Mouse (Mus musculus): ENCODE measurements around the gene Fads6.

DNA sequence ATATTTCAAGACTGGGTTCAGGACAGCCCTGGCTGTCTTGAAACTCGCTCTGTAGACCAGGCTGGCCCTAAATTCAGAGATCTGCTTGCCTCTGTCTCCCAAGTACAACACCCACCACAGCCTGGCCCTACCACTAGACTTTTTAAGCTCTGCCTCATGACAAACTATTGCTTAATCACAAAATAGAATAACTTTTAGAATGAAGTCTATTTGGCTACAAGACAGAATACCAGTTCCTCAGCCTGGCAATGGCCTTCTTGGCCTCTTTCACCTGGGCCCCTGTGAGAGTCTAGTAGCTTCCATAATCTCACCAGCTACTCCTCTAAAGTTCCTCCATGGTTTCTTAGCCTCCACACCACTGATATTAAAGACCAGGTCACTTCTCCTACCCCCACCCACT, 7.1 kb downstream of the Fads6 start:
- no peak for TF ChIP-seq CTCF (IDR thresholded peaks at IDR 0.05; ENCODE audit: low read depth)
- TF ChIP-seq EP300 (IDR thresholded peaks at IDR 0.05; ENCODE audit: low read depth): no peak

Data from heart, postnatal 0 days (tissue).